Mouse (Mus musculus) spleen, postnatal 4 days (tissue): ENCODE measurements around the gene Sqstm1.

Experiments
- DNase-seq, 2 experiments: peaks; one replicate each; pipeline ENCODE4 v3.0.0; 2022; ENCODE audit warnings: low spot score in 2 of 2

Sqstm1 gene

DNA sequence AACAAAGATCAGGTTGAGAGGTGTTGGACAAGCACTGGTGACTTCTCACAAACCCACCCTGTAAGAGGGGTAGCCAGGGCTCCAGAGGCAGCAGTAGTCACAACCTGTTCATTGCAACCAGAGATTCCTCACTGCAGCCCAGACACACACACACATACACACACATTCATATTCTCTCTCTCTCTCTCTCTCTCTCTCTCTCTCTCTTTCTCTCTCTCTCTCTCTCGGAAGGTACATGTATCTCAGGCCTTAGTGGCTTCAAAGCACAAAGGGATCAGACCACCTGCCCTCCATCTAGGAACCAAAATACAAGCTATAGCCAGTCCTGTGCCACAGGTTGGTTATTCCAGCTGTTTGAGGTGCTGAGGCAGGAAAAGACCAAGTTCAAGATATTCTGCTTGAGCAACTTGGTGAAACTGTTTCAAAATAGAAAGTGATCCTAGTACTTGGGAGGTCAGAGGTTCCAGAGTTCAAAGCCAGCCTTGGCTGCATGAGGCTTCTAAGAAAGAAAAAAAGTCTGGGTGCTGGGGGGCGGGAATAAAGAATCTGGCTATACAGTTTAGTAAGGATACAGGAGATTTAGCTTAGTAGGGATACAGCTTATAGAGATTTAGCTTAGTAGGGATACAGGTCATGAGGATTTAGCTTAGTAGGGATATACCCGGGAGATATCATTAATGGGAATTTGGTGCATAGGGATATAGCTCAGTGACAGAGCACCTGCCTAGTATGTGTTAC is 864 bp upstream of the Sqstm1 start:
- no peak for DNase-seq

DNA sequence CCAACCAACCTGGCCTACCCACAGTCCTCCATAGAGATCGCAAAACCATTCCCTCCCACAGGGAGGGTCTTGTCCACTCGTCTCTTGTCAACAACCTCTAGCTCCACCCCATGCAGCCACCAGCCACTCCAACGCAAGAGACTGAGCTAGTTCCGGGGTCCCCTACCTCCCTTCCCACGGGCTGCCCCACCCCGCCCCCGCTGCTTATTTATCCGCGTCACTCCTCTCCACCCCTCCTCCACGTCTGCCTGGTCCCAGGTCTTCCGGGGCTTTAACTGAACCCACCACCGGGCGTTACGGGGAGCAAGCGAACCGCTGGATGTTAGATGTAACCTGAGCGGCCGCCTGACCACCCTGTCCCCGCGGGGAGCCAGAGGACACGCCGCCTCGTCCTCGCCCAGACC is 524 bp downstream of the Sqstm1 start:
- peak; percentile 89 to 94 for DNase-seq

DNA sequence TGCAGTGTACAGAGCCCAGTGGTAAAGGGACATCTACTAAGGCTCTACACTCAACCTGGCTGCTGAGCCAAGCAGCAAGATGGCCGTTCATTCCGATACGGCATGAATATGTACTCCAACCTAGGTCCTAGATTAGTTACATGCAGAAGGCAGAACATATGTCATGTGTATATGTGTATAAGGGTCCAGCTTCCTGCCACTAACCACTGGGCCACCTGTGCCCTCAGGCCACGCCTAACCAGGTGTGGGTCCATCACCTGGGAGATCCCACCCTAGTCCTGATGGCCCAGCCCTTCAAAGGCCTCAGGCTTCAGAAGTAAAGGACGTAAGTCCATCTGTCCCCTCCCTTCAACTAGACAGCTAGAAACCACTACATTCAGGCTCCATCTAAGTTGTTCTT is 2.6 kb downstream of the Sqstm1 start:
- DNase-seq = no peak

DNA sequence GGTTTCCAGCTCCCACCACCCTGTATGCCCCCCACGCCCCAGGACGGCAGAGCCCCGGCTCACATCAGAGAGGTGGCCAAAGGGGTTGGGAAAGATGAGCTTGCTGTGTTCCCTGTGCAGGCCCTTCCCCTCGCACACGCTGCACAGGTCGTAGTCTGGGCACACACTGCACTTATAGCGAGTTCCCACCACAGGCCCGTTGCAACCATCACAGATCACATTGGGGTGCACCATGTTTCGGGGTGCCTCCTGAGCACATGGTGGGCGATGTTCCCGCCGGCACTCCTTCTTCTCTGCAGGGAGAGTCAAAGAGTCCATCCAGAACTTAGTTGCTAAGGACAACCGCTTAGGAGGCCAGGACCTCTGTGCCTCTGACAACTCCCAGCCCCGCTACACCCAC is 3.3 kb downstream of the Sqstm1 start:
- no peak for DNase-seq

DNA sequence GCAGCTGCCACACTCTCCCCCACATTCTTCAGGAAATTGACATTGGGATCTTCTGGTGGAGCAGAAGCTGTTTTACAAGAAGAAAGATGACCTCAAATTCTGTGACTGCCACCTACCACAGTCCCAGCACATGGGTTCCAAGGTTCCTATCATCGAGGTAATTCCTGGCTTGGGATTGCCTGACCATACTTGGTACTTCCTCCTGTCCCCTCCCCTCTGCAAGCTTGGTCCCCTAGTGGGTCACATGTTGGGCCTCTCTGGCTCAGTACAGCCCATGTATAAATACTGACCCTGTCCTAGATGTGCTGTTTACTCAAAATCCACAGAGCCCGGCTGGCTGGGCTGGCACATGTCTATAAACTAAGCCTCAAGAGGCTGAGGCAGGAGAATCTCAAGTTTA is 4.6 kb downstream of the Sqstm1 start:
- DNase-seq = no peak

GRCm38 (mm10) chr11:50205434-50205833 is 5.2 kb downstream of the Sqstm1 start:
- DNase-seq = no peak

- no peak for DNase-seq
Observed at GRCm38 (mm10) chr11:50203302-50203827, 7.3 kb downstream of the Sqstm1 start.

DNA sequence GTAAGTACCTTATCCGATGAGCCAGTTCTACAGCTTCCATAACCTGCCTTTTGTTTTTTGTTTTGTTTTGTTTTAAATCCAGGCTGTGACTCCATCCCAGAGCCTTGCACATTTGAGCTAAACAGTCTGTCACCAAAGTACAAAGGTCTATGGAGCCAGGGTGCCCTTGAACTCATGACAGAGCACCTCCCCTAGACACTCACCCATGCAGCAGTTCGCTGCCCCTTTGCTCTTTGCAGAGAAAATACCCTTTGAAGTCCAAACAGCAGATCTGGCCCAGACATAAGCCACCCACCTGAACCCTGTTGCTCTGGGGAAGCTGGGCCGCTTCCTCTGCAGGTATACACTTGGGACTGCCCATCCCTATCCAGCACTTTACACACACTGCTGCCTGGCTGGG is 9.0 kb downstream of the Sqstm1 start:
- DNase-seq = no peak

GRCm38 (mm10) chr11:50200613-50201012 is 10.0 kb downstream of the Sqstm1 start:
- no peak for DNase-seq

GRCm38 (mm10) chr11:50198916-50199315 is 11.7 kb downstream of the Sqstm1 start:
- no peak for DNase-seq

DNA sequence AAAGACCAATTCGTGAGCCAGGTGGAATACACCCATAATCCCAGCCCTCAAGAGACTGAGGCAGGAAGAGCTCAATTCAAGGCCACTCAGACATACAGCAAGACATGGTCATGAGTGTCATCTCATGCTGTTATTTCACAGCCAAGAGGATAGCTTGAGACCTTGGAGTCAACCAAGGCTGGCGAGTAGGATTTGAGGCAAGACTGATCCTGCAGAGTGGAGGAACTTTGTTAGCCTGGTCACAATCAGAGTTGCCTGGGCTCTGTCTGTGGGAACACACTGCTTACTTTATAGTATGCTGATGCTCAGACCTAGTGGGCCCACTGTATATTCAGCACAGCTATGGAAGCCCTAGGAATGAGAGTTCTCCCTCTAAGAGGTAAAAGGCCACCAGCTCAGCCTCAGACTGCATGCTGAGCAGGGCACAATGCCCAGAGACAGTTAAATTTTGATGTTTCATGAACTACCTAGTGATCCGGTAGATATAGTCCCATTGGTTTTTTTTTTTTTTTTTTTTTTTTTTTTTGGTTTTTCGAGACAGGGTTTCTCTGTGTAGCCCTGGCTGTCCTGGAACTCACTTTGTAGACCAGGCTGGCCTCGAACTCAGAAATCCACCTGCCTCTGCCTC is 12.3 kb downstream of the Sqstm1 start:
- DNase-seq = no peak

DNA sequence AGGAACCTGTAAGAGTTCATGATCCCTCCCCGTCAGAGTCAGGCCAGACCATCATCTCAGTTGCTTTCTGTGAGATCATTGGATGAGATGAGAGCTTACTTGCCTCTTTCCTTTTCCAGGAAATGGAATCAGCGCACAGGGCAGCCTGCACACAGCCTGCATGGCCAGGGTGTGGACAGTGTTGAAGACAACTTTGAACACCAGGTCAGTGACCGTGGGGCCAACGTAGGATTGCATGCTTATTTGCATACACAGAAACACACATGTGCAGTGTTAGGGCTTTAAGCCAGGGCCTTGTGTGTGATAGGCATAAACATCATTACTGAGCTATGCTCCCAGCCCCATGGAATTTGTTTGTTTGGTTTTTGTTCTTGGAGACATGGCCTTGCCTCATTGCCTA is 13.1 kb downstream of the Sqstm1 start:
- no peak for DNase-seq

- no peak for DNase-seq
Observed at GRCm38 (mm10) chr11:50194793-50195192, 15.8 kb downstream of the Sqstm1 start.

GRCm38 (mm10) chr11:50194070-50194469 is 16.6 kb downstream of the Sqstm1 start:
- DNase-seq = no peak

DNA sequence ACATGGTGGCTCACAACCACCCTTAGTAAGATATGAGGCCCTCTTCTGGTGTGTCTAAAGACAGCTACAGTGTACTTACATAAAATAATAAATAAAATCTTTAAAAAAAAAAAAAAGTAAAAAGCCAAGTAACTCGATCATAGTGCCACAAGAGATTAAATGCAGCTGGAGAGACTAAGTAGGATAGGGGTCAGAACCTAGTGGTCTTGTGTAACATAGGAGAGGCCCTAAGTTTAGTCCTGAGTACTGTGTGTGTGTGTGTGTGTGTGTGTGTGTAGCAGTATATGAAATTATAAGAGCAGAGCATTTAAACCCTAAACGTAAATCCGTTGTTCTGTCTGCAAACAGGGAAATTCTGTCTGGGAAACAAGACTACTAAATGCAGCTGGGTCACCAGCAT is 18.3 kb downstream of the Sqstm1 start:
- DNase-seq = no peak

GRCm38 (mm10) chr11:50190362-50190761 is 20.3 kb downstream of the Sqstm1 start:
- no peak for DNase-seq

DNA sequence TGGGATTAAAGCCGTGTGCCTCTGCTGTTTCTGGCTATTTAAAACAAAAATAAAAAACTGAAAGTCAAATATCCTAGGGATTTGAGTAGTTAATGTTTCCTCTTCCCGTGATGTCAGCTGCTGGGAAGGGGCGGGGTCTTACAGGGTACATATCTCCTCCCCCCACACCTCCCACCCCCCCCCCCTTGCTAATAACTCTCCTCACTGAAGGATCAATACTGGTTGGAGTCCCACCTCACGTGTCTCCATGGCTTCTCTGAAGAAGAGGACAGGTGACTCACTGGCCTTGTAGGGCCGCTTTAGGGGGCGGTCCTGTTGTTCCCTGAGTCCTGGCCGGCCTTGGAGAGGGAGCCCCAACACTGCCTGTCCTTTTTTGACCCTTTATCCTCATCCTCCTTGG is 21.9 kb downstream of the Sqstm1 start:
- no peak for DNase-seq

DNA sequence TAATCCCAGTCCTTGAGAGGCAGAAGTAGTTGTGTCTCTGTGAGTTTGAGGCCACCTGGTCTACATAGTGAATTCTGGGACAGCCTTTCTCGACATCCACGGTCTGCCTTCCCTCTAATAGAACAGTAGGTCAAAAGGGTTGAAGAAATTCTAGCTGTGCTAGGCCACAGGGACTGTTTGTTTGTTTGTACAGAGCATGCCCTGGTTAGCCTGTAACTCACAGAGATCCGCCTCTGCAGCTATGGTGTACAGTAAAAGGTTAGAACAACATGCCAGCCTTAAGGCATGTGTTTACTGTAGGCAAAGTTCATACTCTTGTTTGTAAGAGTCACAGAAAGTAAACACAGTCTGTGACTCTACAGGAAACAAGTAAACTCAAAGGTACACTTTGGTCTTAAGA is 25.8 kb downstream of the Sqstm1 start:
- no peak for DNase-seq

GRCm38 (mm10) chr11:50182702-50183101 is 27.9 kb downstream of the Sqstm1 start:
- DNase-seq = no peak

DNA sequence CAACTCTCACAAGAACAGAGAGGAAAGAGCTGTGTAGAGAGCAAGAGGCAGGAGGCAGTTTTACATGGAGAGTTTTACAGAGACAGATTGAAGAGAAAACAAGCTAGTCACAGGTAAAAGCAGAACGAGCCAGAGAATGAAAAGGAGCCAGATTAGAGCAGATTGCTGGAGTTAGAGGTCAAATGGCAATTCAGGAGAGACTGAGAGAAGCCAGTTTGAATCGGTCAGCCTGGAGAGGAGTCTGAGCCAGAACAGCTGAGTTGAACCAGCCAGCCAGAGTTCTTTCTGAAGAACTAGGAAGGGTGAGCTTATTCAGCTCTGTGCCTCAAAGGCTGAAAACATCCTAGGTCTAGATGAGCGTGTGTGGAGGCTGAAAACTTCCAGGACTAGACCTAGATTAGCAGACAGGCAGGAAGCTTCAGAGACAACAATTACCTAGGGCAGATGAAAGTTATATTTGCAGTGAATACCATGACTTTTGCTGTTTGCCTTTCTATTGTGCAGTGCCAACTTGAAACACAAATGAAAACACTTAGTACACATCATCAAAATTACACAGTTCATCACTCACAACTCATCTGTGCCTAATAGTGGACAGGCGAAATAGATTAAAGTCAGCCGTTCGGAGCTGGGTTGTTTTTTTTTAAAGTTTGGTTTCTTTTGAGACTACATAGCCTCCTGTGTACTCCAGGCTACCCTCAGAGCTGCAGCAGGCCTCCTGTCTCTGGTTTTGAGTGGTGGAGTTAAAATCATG is 30.0 kb downstream of the Sqstm1 start:
- no peak for DNase-seq

- DNase-seq = no peak
Observed at GRCm38 (mm10) chr11:50178532-50179488, 31.8 kb downstream of the Sqstm1 start.

- DNase-seq = no peak
Observed at GRCm38 (mm10) chr11:50177111-50177510, 33.5 kb downstream of the Sqstm1 start.
